Mouse (Mus musculus) frontal cortex, adult 2 months (tissue): ENCODE measurements at regions not wholly inside any gene's neighbourhood (a gene's known extent, or its start where the extent isn't known, plus 50 kb on each side); places are given as distances from the start of the nearest gene placed in this dataset.

Experiments
- DNase-seq, 2 experiments: peaks; one replicate each; pipeline ENCODE4 v3.0.0; 2022; ENCODE audit warnings: low spot score in 1 of 2; ENCODE audit errors: extremely low spot score in 1 of 2

- peak; percentile 37 to 64 for DNase-seq
Measured at GRCm38 (mm10) chr1:76821610-76822009, 693.3 kb downstream of the Epha4 start.

GRCm38 (mm10) chr1:76829690-76830089 lies 685.2 kb downstream of the Epha4 start:
- DNase-seq: no peak

- no peak for DNase-seq
Measured at GRCm38 (mm10) chr1:76832311-76832710, 682.6 kb downstream of the Epha4 start.

GRCm38 (mm10) chr1:76835028-76835683 lies 679.7 kb downstream of the Epha4 start:
- peak; percentile 23 to 33 for DNase-seq

- DNase-seq: no peak
Measured at GRCm38 (mm10) chr1:76849346-76849745, 665.5 kb downstream of the Epha4 start.

- peak in 1 of 2 experiments; percentile 20 for DNase-seq
Measured at GRCm38 (mm10) chr1:76866304-76866968, 648.5 kb downstream of the Epha4 start.

- peak; percentile 66 to 85 for DNase-seq
Measured at GRCm38 (mm10) chr1:76873207-76873606, 641.7 kb downstream of the Epha4 start.

- peak in 1 of 2 experiments; percentile 15 for DNase-seq
Measured at GRCm38 (mm10) chr1:76880111-76880782, 634.6 kb downstream of the Epha4 start.

GRCm38 (mm10) chr1:76880783-76881145 lies 634.1 kb downstream of the Epha4 start:
- no peak for DNase-seq

- DNase-seq: no peak
Measured at GRCm38 (mm10) chr1:76896152-76896864, 618.6 kb downstream of the Epha4 start.

GRCm38 (mm10) chr1:76897431-76897830 lies 617.5 kb downstream of the Epha4 start:
- DNase-seq: no peak

- DNase-seq: no peak
Measured at GRCm38 (mm10) chr1:76911472-76911871, 603.4 kb downstream of the Epha4 start.

- no peak for DNase-seq
Measured at GRCm38 (mm10) chr1:76919541-76919940, 595.3 kb downstream of the Epha4 start.

GRCm38 (mm10) chr1:76920634-76921033 lies 594.3 kb downstream of the Epha4 start:
- DNase-seq: no peak

- DNase-seq: no peak
Measured at GRCm38 (mm10) chr1:76927041-76927440, 587.8 kb downstream of the Epha4 start.

GRCm38 (mm10) chr1:76928035-76928434 lies 586.9 kb downstream of the Epha4 start:
- DNase-seq: no peak

- DNase-seq: no peak
Measured at GRCm38 (mm10) chr1:76933460-76933859, 581.4 kb downstream of the Epha4 start.

- DNase-seq: peak; percentile 3 to 23
Measured at GRCm38 (mm10) chr1:76942730-76943129, 572.2 kb downstream of the Epha4 start.

- no peak for DNase-seq
Measured at GRCm38 (mm10) chr1:76944046-76944445, 570.8 kb downstream of the Epha4 start.

- DNase-seq: no peak
Measured at GRCm38 (mm10) chr1:76955031-76955430, 559.9 kb downstream of the Epha4 start.

GRCm38 (mm10) chr1:76957411-76957810 lies 557.5 kb downstream of the Epha4 start:
- DNase-seq: no peak
